In genomic region chr2:131179246-131179886, GRCm38 (mm10) we compare ENCODE assay signal across 7 mouse cellular contexts. TPM values are rescaled to one million over a fixed set of nuclear protein-coding genes. Genes with fewer than 3 reads are reported as not detected.
DNase-seq lines count a peak whose midpoint lies in the region; ATAC-seq and TF ChIP-seq lines count a peak whose summit lies in the region.

No protein-coding gene starts in this region.

- ATAC-seq in hindbrain, postnatal 0 days: peak; percentile 87
- 0 out of 2 replicates have a peak, but pooled peaks have one; percentile 46 for ATAC-seq in megakaryocyte-erythroid progenitor cell, adult 5-6 weeks (replicated peaks; ENCODE audit: low FRiP score, low TSS enrichment, poor library complexity, severe bottlenecking)

- intact Hi-C loops in left cerebral cortex, postnatal 36 days (cut with DNase I): loop anchor here (5.0 kb wide), 1 partner anchor 83 kb away; the partner anchor contains the start of gene Pank2

- no peak for TF ChIP-seq CTCF in hindbrain, postnatal 0 days (IDR thresholded peaks at IDR 0.05; ENCODE audit: low read depth)

- peak overlapping the region; percentile 98 for H3K27ac ChIP-seq in hindbrain, postnatal 0 days

- H3K27me3 ChIP-seq in hindbrain, postnatal 0 days (ENCODE audit: insufficient read depth, low read length): no peaks in the 10 kb centered on the region

- H3K36me3 ChIP-seq in hindbrain, postnatal 0 days (ENCODE audit: insufficient read depth, low read length): no peaks in the 10 kb centered on the region

- peak overlapping the region; percentile 89 for H3K9ac ChIP-seq in hindbrain, postnatal 0 days (replicated peaks; ENCODE audit: low read length)

- H3K4me3 ChIP-seq in hindbrain, postnatal 0 days (ENCODE audit: low read length): peak overlapping the region; percentile 75

- DNase-seq in WW6 (ENCODE audit: low read depth, low spot score): peak; percentile 63
- peak; percentile 76 to 78 for DNase-seq in cerebellum, postnatal 25 days
- peak; percentile 46 for DNase-seq in gastrocnemius, adult 18-20 months (ENCODE audit: low spot score)
- DNase-seq in hindbrain, postnatal 0 days (ENCODE audit: low spot score): peak; percentile 85
- peak; percentile 65 to 69 for DNase-seq in left cerebral cortex, postnatal 36 days (ENCODE audit: low spot score in 2 of 2)
- DNase-seq in right cerebral cortex, postnatal 25 days: peak; percentile 68

- peaks cover 34% of the 10 kb centered on the region for H3K4me1 ChIP-seq in hindbrain, postnatal 0 days (ENCODE audit: insufficient read depth, low read length)

- H3K9me3 ChIP-seq in hindbrain, postnatal 0 days (ENCODE audit: low read length): no peaks in the 10 kb centered on the region

- under 1% methylated on average over 67 of the region's 67 CpGs for WGBS in hindbrain, postnatal 0 days

- peak overlapping the region; percentile 91 for H3K4me2 ChIP-seq in hindbrain, postnatal 0 days (ENCODE audit: low read depth, low read length)

RNA-seq across cellular contexts. Expression of gene Cenpb, which starts 0.5 kb away (rescaled TPM):
- total RNA-seq in gastrocnemius, adult 18-20 months (2021): 10 to 100 TPM; 67.4 to 72.2 TPM
- 106 and 112 TPM in 2 replicates for total RNA-seq in hindbrain, postnatal 0 days (2014; rRNA removed)
- polyA plus RNA-seq in hindbrain, postnatal 0 days (2015; fragmentation: Nextera tagmentation; extraction: Ambion mirVana): 12.8 and 14.4 TPM in 2 replicates
- 10 to 100 TPM; 75.1 to 88.0 TPM for total RNA-seq in left cerebral cortex, postnatal 36 days (2021)
- 8.0 and 8.8 TPM in 2 replicates for total RNA-seq in megakaryocyte-erythroid progenitor cell, adult 5-6 weeks (2014; fragmentation: Nextera tagmentation)
- total RNA-seq in megakaryocyte-erythroid progenitor cell, adult 5-6 weeks (2017): 6.8 and 10.8 TPM in 2 replicates

RNA-seq across cellular contexts. Expression of gene Cdc25b, which starts 7.4 kb away (rescaled TPM):
- under 1 TPM; 0.78 to 0.95 TPM for total RNA-seq in gastrocnemius, adult 18-20 months (2021)
- total RNA-seq in hindbrain, postnatal 0 days (2014; rRNA removed): 18.2 TPM in 2 replicates
- polyA plus RNA-seq in hindbrain, postnatal 0 days (2015; fragmentation: Nextera tagmentation; extraction: Ambion mirVana): 22.2 and 24.0 TPM in 2 replicates
- 10 to 100 TPM; 13.9 to 22.8 TPM for total RNA-seq in left cerebral cortex, postnatal 36 days (2021)
- total RNA-seq in megakaryocyte-erythroid progenitor cell, adult 5-6 weeks (2014; fragmentation: Nextera tagmentation): 8.7 and 21.6 TPM in 2 replicates
- 5.4 and 19.0 TPM in 2 replicates for total RNA-seq in megakaryocyte-erythroid progenitor cell, adult 5-6 weeks (2017)

RNA-seq across cellular contexts. Expression of gene Spef1, which starts 7.7 kb away (rescaled TPM):
- total RNA-seq in gastrocnemius, adult 18-20 months (2021): 1 to 10 TPM in 1 of 2 experiments, under 1 TPM in 1; 0.84 to 1.4 TPM
- 15.5 and 17.3 TPM in 2 replicates for total RNA-seq in hindbrain, postnatal 0 days (2014; rRNA removed)
- 7.8 and 8.9 TPM in 2 replicates for polyA plus RNA-seq in hindbrain, postnatal 0 days (2015; fragmentation: Nextera tagmentation; extraction: Ambion mirVana)
- 10 to 100 TPM in 1 of 2 experiments, 1 to 10 TPM in 1; 9.7 to 10.8 TPM for total RNA-seq in left cerebral cortex, postnatal 36 days (2021)
- total RNA-seq in megakaryocyte-erythroid progenitor cell, adult 5-6 weeks (2014; fragmentation: Nextera tagmentation): 3.7 and 4.1 TPM in 2 replicates
- total RNA-seq in megakaryocyte-erythroid progenitor cell, adult 5-6 weeks (2017): 1.3 and 2.5 TPM in 2 replicates

RNA-seq across cellular contexts. Expression of gene 1700037H04Rik, which starts 19.5 kb away (rescaled TPM):
- total RNA-seq in gastrocnemius, adult 18-20 months (2021): 1 to 10 TPM; 4.2 to 4.3 TPM
- total RNA-seq in hindbrain, postnatal 0 days (2014; rRNA removed): 155 and 157 TPM in 2 replicates
- polyA plus RNA-seq in hindbrain, postnatal 0 days (2015; fragmentation: Nextera tagmentation; extraction: Ambion mirVana): 76.0 and 79.3 TPM in 2 replicates
- 10 to 100 TPM; 71.1 to 78.3 TPM for total RNA-seq in left cerebral cortex, postnatal 36 days (2021)
- 92.8 and 94.2 TPM in 2 replicates for total RNA-seq in megakaryocyte-erythroid progenitor cell, adult 5-6 weeks (2014; fragmentation: Nextera tagmentation)
- 29.0 and 55.6 TPM in 2 replicates for total RNA-seq in megakaryocyte-erythroid progenitor cell, adult 5-6 weeks (2017)

RNA-seq across cellular contexts. Expression of gene Ap5s1, which starts 27.5 kb away (rescaled TPM):
- 10 to 100 TPM; 15.8 to 20.2 TPM for total RNA-seq in gastrocnemius, adult 18-20 months (2021)
- total RNA-seq in hindbrain, postnatal 0 days (2014; rRNA removed): 63.0 and 67.6 TPM in 2 replicates
- polyA plus RNA-seq in hindbrain, postnatal 0 days (2015; fragmentation: Nextera tagmentation; extraction: Ambion mirVana): 37.1 and 37.5 TPM in 2 replicates
- 10 to 100 TPM; 21.3 to 30.7 TPM for total RNA-seq in left cerebral cortex, postnatal 36 days (2021)
- 5.9 and 14.7 TPM in 2 replicates for total RNA-seq in megakaryocyte-erythroid progenitor cell, adult 5-6 weeks (2014; fragmentation: Nextera tagmentation)
- 1.9 and 3.3 TPM in 2 replicates for total RNA-seq in megakaryocyte-erythroid progenitor cell, adult 5-6 weeks (2017)

Comparison
In these comparisons a context has a peak if more than half of its experiments do, and no peak if none do; other contexts are left out.
1. Peak in every context shown above with its lines: DNase-seq, ATAC-seq, H3K4me3 ChIP-seq and H3K27ac ChIP-seq.